Mouse (Mus musculus) monocyte, adult 5-6 weeks (primary cell): ENCODE results near the gene Slc35b2. TPM values are rescaled to one million over a fixed set of nuclear protein-coding genes. Genes with fewer than 3 reads are reported as not detected.

Source experiments
- ATAC-seq: fragments of 153-309, 156-312 bp; replicated peaks from 2 replicates; pipeline ENCODE4 v1.8.0; 2017; ENCODE audit warnings: mild to moderate bottlenecking; ENCODE audit not compliant: low TSS enrichment, insufficient number of reproducible peaks, severe bottlenecking, poor library complexity, low FRiP score
- total RNA-seq: library from RNA; stranded (forward); fragments of 200-1000, 200-491, 200-594 nt; gene quantifications from 3 replicates; pipeline ENCODE4 v1.2.3, GENCODE M21; 2017

Slc35b2 gene
- total RNA-seq, 1 experiment from 2014 or later: 47.1 TPM

DNA sequence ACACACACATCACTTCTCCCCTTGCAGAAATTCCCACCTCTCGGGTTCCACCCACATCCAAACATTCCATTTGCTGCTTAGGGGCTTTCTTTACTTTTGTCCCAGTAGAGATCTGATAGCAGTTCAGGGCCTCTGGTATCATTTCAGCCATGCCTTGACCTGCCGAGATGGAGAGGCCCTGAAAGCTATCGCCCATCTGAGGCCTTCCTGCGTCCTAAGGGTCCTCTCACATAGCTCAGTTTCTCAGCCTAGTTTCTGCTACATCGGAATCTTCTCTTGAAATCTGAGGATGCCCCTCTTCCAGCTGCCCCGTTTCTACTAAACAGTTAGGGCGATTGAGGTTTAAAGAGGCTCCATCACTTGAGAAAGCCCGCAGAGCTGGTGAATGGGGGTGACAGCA, 30.5 kb downstream of the Slc35b2 start:
- no peak for ATAC-seq

DNA sequence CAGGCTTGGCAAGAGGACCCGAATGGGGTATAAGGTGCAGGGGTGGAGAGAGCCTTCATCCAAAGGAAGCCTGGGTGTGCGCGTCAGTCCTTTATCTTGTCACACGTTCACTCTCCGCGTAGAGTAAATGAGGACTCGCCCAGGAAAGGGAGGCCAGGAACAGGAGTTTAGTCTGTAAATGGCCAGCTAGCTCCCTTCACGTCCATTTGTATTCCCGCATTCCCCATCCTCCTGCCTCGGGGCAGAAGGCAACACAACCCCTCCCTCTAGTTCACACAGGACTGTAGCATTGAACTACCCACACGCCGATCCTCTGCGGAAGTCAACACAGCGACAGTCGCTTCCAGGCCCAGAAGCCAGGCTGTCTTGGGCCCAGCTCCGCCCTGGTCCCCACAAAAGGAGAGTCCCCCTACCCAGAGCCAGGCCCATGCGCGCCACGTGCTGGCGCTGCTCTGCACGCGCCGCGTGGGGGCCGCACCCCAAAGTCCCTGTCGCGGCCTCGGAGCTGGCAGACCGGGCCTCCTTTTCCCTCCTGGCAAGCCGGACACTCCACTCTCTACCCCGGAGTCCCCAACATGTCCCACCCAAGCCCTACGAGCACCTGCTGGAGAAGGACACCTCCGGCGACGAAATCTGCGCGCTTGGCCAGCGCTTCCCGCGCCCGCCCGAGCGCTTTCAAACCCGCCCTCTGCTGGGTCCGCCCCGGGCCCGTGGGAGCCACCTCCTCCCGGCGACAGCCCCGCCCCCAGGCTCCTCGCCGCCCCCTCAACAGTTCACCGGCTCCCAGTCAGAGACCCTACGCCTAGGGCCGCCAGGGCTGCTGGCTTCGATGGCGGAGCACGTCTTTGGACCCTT, 31.4 kb downstream of the Slc35b2 start:
- ATAC-seq: no peak

DNA sequence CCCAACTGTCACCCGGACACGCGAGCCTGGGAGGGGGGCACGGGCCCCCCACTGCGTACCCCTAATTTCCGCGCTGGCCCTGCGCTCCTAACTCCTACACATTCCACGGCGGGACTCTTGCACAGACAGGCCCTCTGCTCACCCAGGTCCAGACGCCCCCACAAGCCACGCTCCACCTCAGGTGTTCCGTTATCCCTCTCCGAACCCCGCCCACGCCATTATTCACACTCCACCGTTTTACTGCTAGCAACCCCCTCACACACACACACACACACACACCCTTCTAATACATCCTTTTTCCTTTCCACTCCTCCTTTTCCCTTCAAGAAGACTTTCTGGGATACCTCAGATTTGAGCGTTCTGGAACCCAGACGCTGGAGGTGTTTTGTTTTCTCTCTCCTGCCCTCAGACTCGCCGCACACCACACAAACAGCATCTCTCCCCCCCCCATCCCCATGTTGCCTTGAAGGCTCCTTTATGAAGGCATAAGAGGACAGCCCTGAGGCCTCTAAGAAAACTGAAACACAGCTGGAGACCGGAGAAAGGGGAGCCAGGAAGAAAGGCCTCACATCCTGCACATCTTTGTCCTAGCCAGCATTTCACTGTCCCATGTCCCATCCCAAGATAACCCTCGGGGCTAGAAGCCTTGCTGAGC, 32.2 kb downstream of the Slc35b2 start:
- no peak for ATAC-seq

DNA sequence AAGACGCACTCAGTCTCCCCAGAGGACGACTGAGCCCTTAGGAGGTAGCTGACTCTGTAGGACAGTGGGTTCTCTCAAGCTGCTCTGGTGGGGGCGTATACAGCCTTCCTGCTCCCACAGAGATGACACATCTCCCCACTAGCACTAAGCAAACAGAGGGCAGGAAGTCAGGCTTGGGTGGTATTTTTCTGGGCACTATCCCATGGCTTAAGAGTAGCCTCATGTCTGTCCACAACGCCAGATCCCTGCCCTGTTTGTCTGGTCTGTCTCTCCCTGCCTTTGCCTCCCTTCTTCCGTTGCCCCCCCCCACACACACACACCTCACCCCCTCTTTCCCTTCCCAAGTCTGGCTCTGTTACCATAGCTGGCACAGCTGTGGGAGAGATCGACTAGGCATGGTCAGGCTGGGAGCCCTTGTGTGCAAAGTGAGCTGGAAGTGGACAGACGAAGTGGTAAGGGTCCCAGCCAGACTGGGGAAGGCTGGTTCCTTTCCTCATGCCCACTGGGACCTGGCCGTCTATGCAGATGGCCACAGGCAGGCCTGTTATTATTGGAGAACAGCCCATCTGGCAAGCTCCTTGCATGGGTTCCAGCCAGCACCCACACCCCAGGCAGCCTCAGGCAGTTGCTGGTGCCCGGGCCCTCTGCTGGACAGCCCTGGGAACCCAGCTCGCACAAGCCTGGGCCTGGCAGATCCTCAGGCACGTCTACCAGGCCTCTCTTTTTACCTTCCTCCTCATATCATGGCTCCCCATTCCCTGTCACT, 33.1 kb downstream of the Slc35b2 start:
- ATAC-seq: peak; percentile 59

DNA sequence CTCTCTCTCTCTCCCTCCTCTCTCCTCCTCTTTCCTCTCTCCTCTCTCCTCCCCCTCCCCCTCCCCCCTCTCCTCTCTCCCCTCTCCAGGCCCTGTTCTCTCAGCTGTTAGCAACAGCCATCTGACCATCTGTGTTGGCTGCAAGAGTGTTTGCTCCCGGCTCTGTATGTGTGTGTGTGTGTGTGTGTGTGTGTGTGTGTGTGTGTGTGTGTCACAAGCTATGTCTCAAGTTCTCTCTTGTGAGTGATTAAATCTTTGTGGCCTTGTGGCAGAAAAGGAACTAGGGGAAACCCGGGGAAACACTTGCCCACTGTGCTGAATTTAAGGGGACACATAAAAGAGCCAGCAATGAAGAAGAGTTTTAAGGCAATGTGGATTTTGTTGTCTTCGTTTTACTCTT, 34.1 kb downstream of the Slc35b2 start:
- ATAC-seq: 0 out of 2 replicates have a peak, but pooled peaks have one; percentile 33

DNA sequence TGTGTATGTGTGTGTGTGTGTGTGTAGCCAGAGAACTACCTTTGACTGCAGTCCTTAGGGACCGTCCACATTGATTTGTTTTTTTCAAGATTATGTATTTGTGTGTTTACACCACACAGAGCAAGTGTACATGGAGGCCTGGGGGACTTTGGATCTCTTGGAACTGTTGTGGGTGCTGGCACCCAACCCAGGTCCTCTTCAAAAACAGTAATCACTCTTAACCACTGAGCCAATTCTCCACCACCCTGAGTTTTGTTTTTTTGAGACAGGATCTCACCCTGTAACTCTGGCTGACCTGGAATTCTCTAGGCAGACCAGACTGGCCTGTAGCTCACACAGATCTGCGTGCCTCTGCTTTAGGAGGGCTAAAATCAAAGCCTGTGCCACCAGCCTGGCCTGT, 34.7 kb downstream of the Slc35b2 start:
- no peak for ATAC-seq

DNA sequence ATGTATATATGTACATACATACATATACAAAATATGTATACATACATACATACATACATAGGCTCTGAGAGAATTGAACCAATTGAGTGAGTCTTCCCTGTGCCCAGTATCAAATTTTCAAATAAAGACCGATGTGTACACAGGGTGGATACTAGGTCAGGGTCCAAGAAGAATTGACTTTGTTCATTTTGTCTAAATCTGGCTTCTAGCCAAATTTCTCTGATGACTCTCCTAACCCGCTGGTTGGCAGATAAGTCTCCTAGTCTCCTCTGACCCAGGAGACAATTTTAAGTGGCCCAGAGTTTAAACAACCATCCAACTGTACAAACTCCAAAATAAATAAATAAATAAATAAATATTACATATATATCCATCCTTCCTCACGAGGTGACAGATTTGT, 35.2 kb downstream of the Slc35b2 start:
- ATAC-seq: no peak

DNA sequence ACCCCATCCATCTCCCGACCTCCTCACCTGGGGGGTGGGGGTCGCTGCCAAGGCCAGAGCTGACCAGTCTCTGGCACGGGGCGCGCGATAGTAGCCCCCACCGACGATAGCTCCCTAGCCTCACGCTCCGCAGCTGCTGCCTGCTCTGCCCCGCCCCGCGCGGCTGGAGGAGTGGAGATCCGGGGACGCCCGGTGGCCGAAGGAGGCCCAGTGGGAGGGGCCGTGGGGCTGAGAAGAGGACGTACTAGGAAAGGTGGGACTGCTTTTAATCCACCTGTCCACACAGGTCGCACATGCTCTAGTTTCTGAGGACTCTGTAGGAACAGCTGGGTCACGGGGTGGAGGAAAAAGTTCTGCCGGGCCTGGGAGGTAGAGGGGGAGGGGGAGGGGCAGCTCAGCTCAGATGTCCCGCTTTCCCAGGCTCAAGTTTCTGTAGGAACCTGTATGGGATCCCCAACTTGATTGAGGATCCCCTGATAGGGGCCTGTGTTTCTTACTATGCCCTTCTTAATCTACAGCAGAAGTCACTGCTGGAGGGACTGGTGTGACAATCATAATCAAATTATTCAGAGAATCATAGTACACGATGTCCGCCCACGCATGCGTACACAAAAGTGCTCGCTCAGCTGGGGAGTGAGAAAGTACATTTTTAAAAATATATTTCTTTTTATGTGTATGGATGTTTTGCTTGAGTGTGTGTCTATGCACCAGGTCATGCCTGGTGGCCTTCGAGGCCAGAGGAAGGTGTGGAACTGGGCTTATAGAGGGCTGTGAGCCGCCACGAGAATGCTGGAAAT, 36.0 kb downstream of the Slc35b2 start, which contains the start of gene Slc29a1:
Gene Slc29a1, minus strand, starts transcription at position 161 of the 797 bp plus-strand sequence.
- ATAC-seq: no peak

DNA sequence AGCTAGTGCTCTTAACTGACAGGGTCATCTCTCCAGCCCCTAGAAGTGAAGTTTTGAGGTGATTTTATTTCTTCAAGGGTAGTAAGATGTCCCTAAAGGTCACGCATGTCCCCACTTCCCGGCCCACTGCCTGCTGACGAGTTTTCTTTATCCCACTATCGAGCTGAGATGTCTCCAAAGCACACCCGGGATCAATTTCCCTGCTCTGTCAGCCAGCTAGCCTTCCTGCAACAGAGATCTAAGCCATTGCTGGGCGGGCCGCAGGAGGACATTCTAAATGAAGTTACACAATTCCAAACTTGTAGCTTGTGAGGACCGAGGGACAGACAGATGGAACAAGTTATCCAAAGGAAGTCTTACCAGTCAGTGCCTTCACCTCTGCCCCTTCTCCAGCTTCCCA, 36.6 kb downstream of the Slc35b2 start:
- ATAC-seq: no peak

DNA sequence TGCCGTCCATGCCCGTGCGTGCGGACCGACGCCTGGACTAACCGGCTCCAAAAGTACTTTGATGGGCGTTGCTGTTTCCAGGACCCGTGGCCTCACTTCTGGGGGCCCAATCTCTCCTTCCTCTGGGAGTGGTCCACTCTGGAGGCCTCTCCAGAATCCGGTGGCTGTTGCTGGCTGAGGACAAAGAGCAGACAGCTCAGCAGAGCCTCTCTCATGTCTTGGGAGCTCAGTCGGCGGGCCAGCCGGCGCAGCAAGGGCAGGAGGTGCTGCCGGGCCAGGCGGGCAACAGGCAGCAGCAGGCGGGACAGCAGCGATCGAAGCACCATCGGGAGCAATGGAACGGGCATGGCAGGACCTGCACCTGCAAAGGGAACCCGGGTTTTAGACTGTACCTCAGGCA, 37.7 kb downstream of the Slc35b2 start:
- ATAC-seq: no peak

DNA sequence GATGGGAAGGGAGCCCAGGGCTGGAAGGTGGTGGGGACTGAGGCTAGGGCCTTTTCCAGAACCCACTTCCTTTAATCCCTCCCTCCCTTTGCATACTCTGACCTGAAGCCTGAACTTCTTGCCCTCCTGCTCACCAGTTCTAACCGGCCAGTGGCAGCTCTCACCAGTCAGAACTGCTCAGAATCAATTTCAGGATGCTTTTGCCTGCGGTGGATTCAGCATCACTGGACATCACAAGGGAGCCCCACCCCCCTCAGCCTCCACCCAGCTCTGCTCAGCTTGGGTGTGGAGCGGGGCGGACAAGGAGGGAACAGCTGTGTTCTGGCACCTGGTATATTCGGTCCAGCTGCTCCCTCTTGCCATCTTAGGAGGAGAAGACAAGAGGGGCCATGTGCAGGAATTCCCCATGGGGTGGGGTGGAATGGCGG, 38.2 kb downstream of the Slc35b2 start, which contains the start of gene Mymx:
Gene Mymx, minus strand, starts transcription at position 226 of the 428 bp plus-strand sequence.
- ATAC-seq: no peak

DNA sequence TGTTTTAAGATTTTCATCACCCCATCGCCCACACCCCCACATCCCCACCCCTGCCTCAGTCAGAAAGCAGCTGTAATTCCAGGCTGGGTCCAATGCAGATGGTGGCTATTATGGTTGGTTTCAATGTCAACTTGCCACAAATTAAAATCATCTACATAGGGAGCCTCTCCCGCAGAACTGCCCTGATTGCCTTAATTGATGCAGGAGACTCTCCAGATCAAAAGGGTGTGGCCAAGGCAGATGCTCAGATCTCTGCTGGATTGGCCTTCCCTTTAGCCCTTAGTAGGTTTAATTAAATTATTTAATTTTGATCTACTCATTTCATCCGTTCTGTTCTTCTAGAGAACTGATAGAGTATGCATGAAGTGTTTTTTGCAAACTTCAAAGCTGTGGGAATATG, 39.3 kb downstream of the Slc35b2 start:
- ATAC-seq: no peak

DNA sequence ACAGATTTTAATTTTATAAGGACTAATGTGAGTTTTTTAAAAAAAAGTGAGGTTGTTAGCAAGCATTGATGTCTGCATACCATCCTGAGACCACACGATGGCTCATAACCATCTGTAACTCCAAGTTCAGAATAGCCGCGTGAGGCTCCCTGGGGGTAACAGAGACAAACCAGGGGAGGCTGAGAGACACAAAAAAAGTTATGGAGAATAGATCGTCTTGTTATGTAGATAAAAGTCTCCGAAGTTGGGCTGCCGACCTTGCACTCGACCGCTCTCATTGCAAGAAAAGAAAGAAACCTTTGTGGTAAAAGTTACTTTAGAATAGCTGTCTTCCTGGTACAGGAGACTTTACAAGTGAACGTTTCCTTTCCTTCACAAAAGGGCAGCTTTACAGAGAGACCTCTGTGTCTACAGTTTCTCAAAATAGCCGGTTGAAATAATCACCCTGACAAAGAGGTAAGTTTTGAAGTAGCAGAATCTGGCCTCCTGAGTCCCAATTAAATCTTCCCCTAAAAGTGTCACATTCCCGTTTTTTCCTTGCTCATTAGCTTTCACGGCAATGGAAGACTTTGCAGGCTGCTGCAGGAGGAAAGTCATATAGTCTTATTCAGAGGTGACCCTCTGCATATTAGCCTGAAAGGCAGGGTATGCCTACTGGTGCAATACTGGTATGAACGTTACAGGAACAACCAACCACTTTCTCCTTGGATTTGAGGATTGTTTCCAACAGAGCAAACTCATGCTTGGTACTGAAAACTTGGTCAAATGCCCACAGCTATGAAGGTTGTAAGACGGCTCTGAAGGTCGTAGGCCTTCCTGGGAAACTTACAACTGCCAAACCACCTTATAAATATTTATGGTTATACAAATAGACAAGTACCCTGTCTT, 43.6 kb downstream of the Slc35b2 start:
- no peak for ATAC-seq

DNA sequence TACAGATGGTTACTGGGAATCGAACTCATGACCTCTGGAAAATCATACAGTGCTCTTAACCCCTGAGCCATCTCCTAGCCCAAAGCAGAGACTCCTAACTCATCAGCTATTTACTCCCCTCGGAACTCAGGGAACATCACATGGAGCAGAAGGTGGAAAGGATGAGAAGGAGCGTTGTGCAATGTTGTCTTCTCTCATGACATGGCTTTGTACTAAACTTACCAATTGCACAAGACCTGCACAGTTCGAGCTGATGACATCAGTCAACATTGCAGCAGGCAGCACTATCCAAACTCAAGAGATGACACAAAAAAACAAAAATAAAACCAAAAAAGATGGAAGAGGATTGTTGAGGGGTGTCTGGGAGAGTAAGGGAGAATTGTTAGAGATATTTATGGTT, 44.7 kb downstream of the Slc35b2 start:
- ATAC-seq: no peak; the same call in 1 of the 2 replicates

DNA sequence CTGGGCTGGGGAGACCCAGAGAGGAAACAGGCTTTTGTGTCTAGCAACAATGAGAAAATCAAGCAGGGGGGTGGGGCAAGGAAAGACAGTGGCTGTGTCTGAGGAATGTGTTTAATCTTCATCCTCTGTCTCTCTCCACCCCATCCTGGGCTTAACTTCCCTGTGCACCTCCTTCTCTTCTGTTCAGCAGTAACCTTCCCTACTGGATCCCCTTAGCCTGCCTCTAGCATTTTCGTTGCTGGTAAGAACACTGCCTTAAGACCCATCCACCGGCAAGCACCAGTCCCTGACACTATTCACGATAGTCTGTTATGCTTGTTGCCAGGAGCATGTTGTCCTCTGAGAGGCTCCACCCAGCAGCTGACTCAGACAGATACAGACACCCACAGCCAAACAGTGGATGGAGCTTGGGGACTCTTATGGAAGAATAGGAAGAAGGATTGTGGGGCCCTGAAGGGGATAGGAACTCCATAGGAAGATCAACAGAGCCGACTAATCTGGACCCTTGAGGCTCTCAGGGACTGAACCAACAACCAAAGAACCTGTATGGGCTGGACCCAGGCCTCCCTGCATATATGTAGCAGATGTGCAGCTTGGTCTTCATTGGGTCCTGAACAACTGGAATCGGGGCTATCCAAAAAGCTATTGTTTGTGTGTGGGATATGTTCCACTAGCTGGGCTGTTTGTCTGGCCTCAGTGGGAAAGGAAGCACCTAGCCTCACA, 46.6 kb downstream of the Slc35b2 start:
- no peak for ATAC-seq

DNA sequence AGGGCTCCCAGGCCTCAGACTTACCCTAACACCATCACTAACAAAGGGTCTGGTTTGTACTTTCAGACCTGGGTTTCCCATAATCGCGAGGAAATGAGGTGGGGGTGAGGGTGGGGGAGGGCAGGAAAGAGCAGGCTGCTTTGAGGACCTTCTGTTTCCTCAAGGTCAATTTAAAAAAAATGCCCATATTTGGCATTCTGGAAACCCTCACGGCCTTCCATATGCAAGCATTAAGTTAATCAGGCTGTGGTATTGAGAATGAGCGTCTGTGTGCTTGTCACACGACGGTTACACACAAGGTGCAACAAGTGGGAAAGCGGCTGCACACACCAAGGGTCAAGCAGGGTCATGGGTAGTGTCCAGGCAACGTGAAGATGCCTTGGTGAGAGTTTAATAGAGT, 48.3 kb downstream of the Slc35b2 start:
- ATAC-seq: no peak

DNA sequence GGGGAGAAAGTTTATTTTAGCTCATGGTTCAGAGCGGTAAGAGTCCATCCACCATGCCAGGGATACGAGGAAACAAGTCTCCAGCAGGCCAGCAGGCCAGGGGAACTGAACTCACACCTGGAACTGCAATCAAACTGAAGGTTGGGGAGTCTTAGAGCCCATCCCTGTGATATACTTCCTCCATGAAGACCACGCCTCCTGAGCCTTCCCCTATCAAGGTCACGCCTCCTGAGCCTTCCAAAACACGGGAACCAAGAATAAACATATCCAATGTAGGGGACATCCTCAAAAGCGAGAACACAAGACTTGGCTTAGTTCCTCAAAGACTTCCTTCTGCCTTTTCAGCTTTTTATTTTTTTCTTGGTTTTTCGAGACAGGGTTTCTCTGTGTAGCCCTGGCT, 49.2 kb downstream of the Slc35b2 start:
- ATAC-seq: peak; percentile 95
